Mouse (Mus musculus) limb, embryonic 14.5 days (tissue): ENCODE data around the gene Gm19684. TPM values are rescaled to one million over a fixed set of nuclear protein-coding genes. Genes with fewer than 3 reads are reported as not detected.
A peak's percentile ranks its signal among the peaks of the same experiment; 100 is the strongest.
"Not testable (repeated sequence)": the region's sequence is repeated elsewhere in the genome, so short reads cannot be mapped to it uniquely, and the experiment has no call there.

Source experiments
- ATAC-seq: fragments of 200-750 bp; cut with Nextera tagmentation; 2 replicates; pipeline ENCODE4 v1.8.0; 2017; ENCODE audit warnings: low read depth, moderate number of reproducible peaks, moderate TSS enrichment; ENCODE audit not compliant: low FRiP score
- DNase-seq: peaks from one replicate; pipeline ENCODE4 v3.0.0-alpha.2; 2015; ENCODE audit warnings: low spot score
- H3K27ac ChIP-seq: fragments of 300-500 bp; sonication (generic); replicated peaks from 2 replicates; pipeline ENCODE4 v1.5.1; 2014; ENCODE audit warnings: low read depth, mild to moderate bottlenecking, low read length, moderate library complexity, mixed read lengths
- H3K27me3 ChIP-seq: fragments of 300-500 bp; sonication (generic); 2 replicates; pipeline ENCODE4 v1.6.1; 2014; ENCODE audit warnings: low read length, mixed read lengths; ENCODE audit not compliant: control insufficient read depth, insufficient read depth
- H3K36me3 ChIP-seq: fragments of 300-500 bp; sonication (generic); 2 replicates; pipeline ENCODE4 v1.6.1; 2014; ENCODE audit warnings: mild to moderate bottlenecking, low read length, moderate library complexity, mixed read lengths; ENCODE audit not compliant: control insufficient read depth, insufficient read depth
- H3K4me1 ChIP-seq: fragments of 300-500 bp; sonication (generic); 2 replicates; pipeline ENCODE4 v1.6.1; 2014; ENCODE audit warnings: antibody characterized with exemption, low read length, mixed read lengths; ENCODE audit not compliant: control insufficient read depth, insufficient read depth
- H3K4me2 ChIP-seq: fragments of 300-500 bp; sonication (generic); replicated peaks from 2 replicates; pipeline ENCODE4 v1.6.1; 2014; ENCODE audit warnings: low read depth, mild to moderate bottlenecking, low read length, moderate library complexity; ENCODE audit not compliant: severe bottlenecking
- H3K4me3 ChIP-seq: fragments of 300-500 bp; sonication (generic); replicated peaks from 2 replicates; pipeline ENCODE4 v1.5.1; 2014; ENCODE audit warnings: low read length
- H3K9ac ChIP-seq: fragments of 300-500 bp; sonication (generic); 2 replicates; pipeline ENCODE4 v1.6.1; 2014; ENCODE audit warnings: mild to moderate bottlenecking, low read depth, low read length, moderate library complexity; ENCODE audit not compliant: severe bottlenecking
- H3K9me3 ChIP-seq: fragments of 300-500 bp; sonication (generic); 2 replicates; pipeline ENCODE4 v1.6.1; 2016; ENCODE audit warnings: low read length; ENCODE audit not compliant: control insufficient read depth
- POLR2A ChIP-seq: fragments of 200-500 bp; IDR thresholded peaks from 2 replicates; pipeline ENCODE4 v1.8.0; 2012; ENCODE audit warnings: inconsistent platforms, mild to moderate bottlenecking, moderate library complexity, borderline replicate concordance; ENCODE audit not compliant: insufficient read depth, insufficient read length; ENCODE audit errors: extremely low read depth
- WGBS: fragments of 180-500 bp; shearing (Covaris S2); extraction: QIAGEN DNeasy Blood & Tissue Kit; methylation state at CpG from one replicate; pipeline ENCODE4 v1.1.7; 2014; 5-methylcytosine and 5-hydroxymethylcytosine counted together
- polyA plus RNA-seq, 2 experiments: library from polyadenylated mRNA; depleted of rRNA in 1 of 2; stranded (reverse) in 1 of 2; unstranded in 1 of 2; fragments of >200 nt; fragmentation: Nextera tagmentation in 1 of 2; extraction: Ambion mirVana in 1 of 2; gene quantifications; 2 replicates each; pipeline versions ENCODE4 v1.2.1 to v1.2.3; 2012 to 2014

Gm19684 gene
- polyA plus RNA-seq, 2 experiments, result not detected

- H3K4me1 ChIP-seq, H3K4me3 ChIP-seq, H3K36me3 ChIP-seq, ATAC-seq, H3K4me2 ChIP-seq, H3K9ac ChIP-seq, DNase-seq, H3K27ac ChIP-seq, H3K9me3 ChIP-seq: not testable (repeated sequence)
- H3K27me3 ChIP-seq, result peaks cover 29% of the 10 kb centered on the region
- WGBS, result 40% methylated on average over 4 of the region's 4 CpGs
Measured at GRCm38 (mm10) chr17:36151200-36151599, 29.7 kb downstream of the Gm19684 start.

- no peak overlapping the region for H3K9ac ChIP-seq
- H3K27ac ChIP-seq, result no peak overlapping the region
- no peaks in the 10 kb centered on the region for H3K9me3 ChIP-seq
- 16% methylated on average over 3 of the region's 3 CpGs for WGBS
- no peak overlapping the region for H3K4me2 ChIP-seq
- no peak for ATAC-seq
- DNase-seq, result no peak
- TF ChIP-seq POLR2A, result no peak
- H3K4me3 ChIP-seq, result no peak overlapping the region
- peaks cover 35% of the 10 kb centered on the region for H3K27me3 ChIP-seq
- H3K36me3 ChIP-seq, result no peaks in the 10 kb centered on the region
- H3K4me1 ChIP-seq, result no peaks in the 10 kb centered on the region
Measured at GRCm38 (mm10) chr17:36154271-36155149, 33.0 kb downstream of the Gm19684 start.

GRCm38 (mm10) chr17:36157782-36158181 is 36.3 kb downstream of the Gm19684 start:
- ATAC-seq, H3K9ac ChIP-seq, H3K36me3 ChIP-seq, H3K27ac ChIP-seq, DNase-seq, H3K9me3 ChIP-seq, H3K4me1 ChIP-seq: not testable (repeated sequence)
- H3K4me3 ChIP-seq, result peak overlapping the region; percentile 31
- H3K27me3 ChIP-seq, result peaks cover 60% of the 10 kb centered on the region
- peak overlapping the region; percentile 57 for H3K4me2 ChIP-seq
- WGBS, result under 1% methylated on average over 34 of the region's 36 CpGs

- 10% methylated on average over 11 of the region's 11 CpGs for WGBS
- peaks cover 58% of the 10 kb centered on the region for H3K27me3 ChIP-seq
- peak overlapping the region; percentile 57; the same call in 1 of the 2 replicates for H3K4me2 ChIP-seq
Measured at GRCm38 (mm10) chr17:36158264-36158663, 36.8 kb downstream of the Gm19684 start.

GRCm38 (mm10) chr17:36161129-36162051 is 39.9 kb downstream of the Gm19684 start:
- no peak for TF ChIP-seq POLR2A
- 2% methylated on average over 36 of the region's 56 CpGs for WGBS
- ATAC-seq (no peak), DNase-seq (no peak)
- Histone ChIP-seq H3K27ac (no peak overlapping the region), H3K4me3 (peak overlapping the region; percentile 22; the same call in 1 of the 2 replicates), H3K36me3 (no peaks in the 10 kb centered on the region), H3K9ac (no peak overlapping the region), H3K4me1 (no peaks in the 10 kb centered on the region), H3K4me2 (0 out of 2 replicates have a peak overlapping the region, but pooled peaks have one; percentile 13), H3K9me3 (no peaks in the 10 kb centered on the region), H3K27me3 (peaks cover 61% of the 10 kb centered on the region)

More at GRCm38 (mm10) chr17:36158264-36158663, 36.8 kb downstream of the Gm19684 start:
- not testable (repeated sequence) for H3K36me3 ChIP-seq, ATAC-seq, DNase-seq, H3K27ac ChIP-seq, H3K4me1 ChIP-seq, H3K9ac ChIP-seq, H3K9me3 ChIP-seq
- H3K4me3 ChIP-seq, result peak overlapping the region; percentile 31

GRCm38 (mm10) chr17:36166901-36167300 is 45.4 kb downstream of the Gm19684 start:
- not testable (repeated sequence) for H3K36me3 ChIP-seq, H3K9ac ChIP-seq, H3K9me3 ChIP-seq, ATAC-seq, H3K4me1 ChIP-seq, H3K4me2 ChIP-seq, H3K4me3 ChIP-seq, DNase-seq, H3K27ac ChIP-seq
- H3K27me3 ChIP-seq, result peaks cover 47% of the 10 kb centered on the region
- 3% methylated on average over 2 of the region's 2 CpGs for WGBS
